Mouse (Mus musculus) kidney, adult 2 months (tissue): ENCODE measurements around the gene Irak1bp1.

ENCODE experiments used
- CTCF ChIP-seq: fragments of 200-500 bp; conservative IDR thresholded peaks from 2 replicates; pipeline ENCODE4 v1.5.1; 2011; ENCODE audit warnings: low read depth, mild to moderate bottlenecking, control low read depth, low read length, moderate library complexity, mixed read lengths; ENCODE audit not compliant: insufficient read depth, insufficient read length
- POLR2A ChIP-seq: fragments of 200-500 bp; IDR thresholded peaks from one replicate; pipeline ENCODE4 v1.6.1; 2011; ENCODE audit warnings: low read depth, low read length, control low read depth

DNA sequence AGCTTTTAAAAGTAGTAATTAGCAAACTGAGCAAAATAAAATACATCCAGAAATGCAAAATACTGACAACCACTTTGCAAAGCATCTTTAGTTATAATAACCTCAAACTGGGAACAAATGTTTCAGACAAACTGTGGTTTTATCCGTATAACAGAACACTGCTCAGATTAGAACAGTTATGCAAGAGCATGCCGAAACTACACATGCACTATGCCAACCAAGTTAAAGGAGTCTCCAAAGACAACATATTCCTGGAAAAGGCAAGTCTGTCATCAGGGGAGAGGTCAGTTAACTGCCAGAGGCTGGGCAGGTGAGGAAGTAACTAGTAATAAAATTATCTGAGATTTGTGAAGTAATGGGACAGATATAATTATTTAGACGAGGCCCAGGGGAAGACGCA lies 13.3 kb downstream of the Irak1bp1 start:
- TF ChIP-seq CTCF (no peak), POLR2A (no peak)
